Mouse (Mus musculus): Measurements from ENCODE around the gene Slc16a13. TPM values are rescaled to one million over a fixed set of nuclear protein-coding genes. Genes with fewer than 3 reads are reported as not detected.
A peak's percentile ranks its signal among the peaks of the same experiment; 100 is the strongest.

Gene Slc16a13
- polyA plus RNA-seq, 1 experiment from 2014 or later = 18.6 TPM

- H3K36me3 ChIP-seq (ENCODE audit: insufficient read depth, low read length) = no peaks in the 10 kb centered on the region
- H3K27ac ChIP-seq (ENCODE audit: low read length) = no peak overlapping the region
- WGBS = 52% methylated on average over 9 of the region's 9 CpGs
- H3K9ac ChIP-seq (replicated peaks; ENCODE audit: low read length) = no peak overlapping the region
- H3K27me3 ChIP-seq (ENCODE audit: insufficient read depth, low read length) = peaks cover 16% of the 10 kb centered on the region
- no peak overlapping the region for H3K4me3 ChIP-seq (ENCODE audit: low read length)
- no peak for ATAC-seq (ENCODE audit: low FRiP score, low TSS enrichment)
- no peaks in the 10 kb centered on the region for H3K4me1 ChIP-seq (ENCODE audit: insufficient read depth, low read length)
- H3K4me2 ChIP-seq (replicated peaks; ENCODE audit: low read depth, low read length) = no peak overlapping the region
- no peaks in the 10 kb centered on the region for H3K9me3 ChIP-seq (ENCODE audit: low read length)
Measured at GRCm38 (mm10) chr11:70247136-70247845, 26.4 kb upstream of the Slc16a13 start.

- Histone ChIP-seq H3K27ac (ENCODE audit: low read length) (no peak overlapping the region), H3K4me3 (ENCODE audit: low read length) (no peak overlapping the region), H3K27me3 (ENCODE audit: insufficient read depth, low read length) (peaks cover 4% of the 10 kb centered on the region; the same call in 1 of the 2 replicates), H3K4me2 (replicated peaks; ENCODE audit: low read depth, low read length) (no peak overlapping the region), H3K9me3 (ENCODE audit: low read length) (no peaks in the 10 kb centered on the region), H3K9ac (replicated peaks; ENCODE audit: low read length) (no peak overlapping the region), H3K4me1 (ENCODE audit: insufficient read depth, low read length) (peaks cover 14% of the 10 kb centered on the region; the same call in 1 of the 2 replicates), H3K36me3 (ENCODE audit: insufficient read depth, low read length) (no peaks in the 10 kb centered on the region)
- no peak for ATAC-seq (ENCODE audit: low FRiP score, low TSS enrichment)
- WGBS = 69% methylated on average over 11 of the region's 11 CpGs
Measured at GRCm38 (mm10) chr11:70242591-70242990, 21.7 kb upstream of the Slc16a13 start.

- peak; percentile 25 for ATAC-seq (ENCODE audit: low FRiP score, low TSS enrichment)
- Histone ChIP-seq H3K4me1 (ENCODE audit: insufficient read depth, low read length) (peaks cover 29% of the 10 kb centered on the region), H3K9me3 (ENCODE audit: low read length) (no peaks in the 10 kb centered on the region), H3K27ac (ENCODE audit: low read length) (peak within 1 kb of the TSS; percentile 93), H3K27me3 (ENCODE audit: insufficient read depth, low read length) (no peaks in the 10 kb centered on the region), H3K36me3 (ENCODE audit: insufficient read depth, low read length) (peaks cover 8% of the 10 kb centered on the region; the same call in 1 of the 2 replicates), H3K9ac (replicated peaks; ENCODE audit: low read length) (peak within 1 kb of the TSS; percentile 96), H3K4me3 (ENCODE audit: low read length) (peak within 1 kb of the TSS; percentile 99), H3K4me2 (replicated peaks; ENCODE audit: low read depth, low read length) (peak within 1 kb of the TSS; percentile 96)
- WGBS = under 1% methylated on average over 34 of the region's 35 CpGs
Measured at GRCm38 (mm10) chr11:70239541-70240279, 18.8 kb upstream of the Slc16a13 start, which contains the start of the genes Gm21988 and Rnasek. Gene Gm21988, minus strand, starts transcription at chr11:70239830. Gene Rnasek, minus strand, starts transcription at chr11:70239842.

GRCm38 (mm10) chr11:70238591-70239440 lies 18.0 kb upstream of the Slc16a13 start:
- no peaks in the 10 kb centered on the region for H3K27me3 ChIP-seq (ENCODE audit: insufficient read depth, low read length)
- H3K36me3 ChIP-seq (ENCODE audit: insufficient read depth, low read length) = peaks cover 11% of the 10 kb centered on the region; the same call in 1 of the 2 replicates
- H3K9ac ChIP-seq (replicated peaks; ENCODE audit: low read length) = peak overlapping the region; percentile 96
- H3K9me3 ChIP-seq (ENCODE audit: low read length) = no peaks in the 10 kb centered on the region
- peak overlapping the region; percentile 93 for H3K27ac ChIP-seq (ENCODE audit: low read length)
- no peak for ATAC-seq (ENCODE audit: low FRiP score, low TSS enrichment)
- peaks cover 34% of the 10 kb centered on the region for H3K4me1 ChIP-seq (ENCODE audit: insufficient read depth, low read length)
- WGBS = 12% methylated on average over 23 of the region's 23 CpGs
- peak overlapping the region; percentile 99 for H3K4me3 ChIP-seq (ENCODE audit: low read length)
- peak overlapping the region; percentile 96 for H3K4me2 ChIP-seq (replicated peaks; ENCODE audit: low read depth, low read length)

GRCm38 (mm10) chr11:70237457-70238167 lies 16.7 kb upstream of the Slc16a13 start, which contains the start of gene 0610010K14Rik:
Gene 0610010K14Rik, minus strand, starts transcription at chr11:70237914.
- H3K27ac ChIP-seq (ENCODE audit: low read length) = peak within 1 kb of the TSS; percentile 93
- peaks cover 11% of the 10 kb centered on the region; the same call in 1 of the 2 replicates for H3K36me3 ChIP-seq (ENCODE audit: insufficient read depth, low read length)
- no peaks in the 10 kb centered on the region for H3K27me3 ChIP-seq (ENCODE audit: insufficient read depth, low read length)
- peak within 1 kb of the TSS; percentile 99 for H3K4me3 ChIP-seq (ENCODE audit: low read length)
- peak within 1 kb of the TSS; percentile 96 for H3K4me2 ChIP-seq (replicated peaks; ENCODE audit: low read depth, low read length)
- H3K4me1 ChIP-seq (ENCODE audit: insufficient read depth, low read length) = peaks cover 45% of the 10 kb centered on the region
- WGBS = under 1% methylated on average over 49 of the region's 70 CpGs
- peak within 1 kb of the TSS; percentile 96 for H3K9ac ChIP-seq (replicated peaks; ENCODE audit: low read length)
- peak; percentile 95 for ATAC-seq (ENCODE audit: low FRiP score, low TSS enrichment)
- no peaks in the 10 kb centered on the region for H3K9me3 ChIP-seq (ENCODE audit: low read length)

- no peaks in the 10 kb centered on the region for H3K9me3 ChIP-seq (ENCODE audit: low read length)
- peak overlapping the region; percentile 93 for H3K27ac ChIP-seq (ENCODE audit: low read length)
- H3K4me2 ChIP-seq (replicated peaks; ENCODE audit: low read depth, low read length) = peak overlapping the region; percentile 96
- ATAC-seq (ENCODE audit: low FRiP score, low TSS enrichment) = no peak
- peaks cover 11% of the 10 kb centered on the region; the same call in 1 of the 2 replicates for H3K36me3 ChIP-seq (ENCODE audit: insufficient read depth, low read length)
- H3K9ac ChIP-seq (replicated peaks; ENCODE audit: low read length) = peak overlapping the region; percentile 96
- no peaks in the 10 kb centered on the region for H3K27me3 ChIP-seq (ENCODE audit: insufficient read depth, low read length)
- H3K4me1 ChIP-seq (ENCODE audit: insufficient read depth, low read length) = peaks cover 52% of the 10 kb centered on the region
- H3K4me3 ChIP-seq (ENCODE audit: low read length) = peak overlapping the region; percentile 99
- WGBS = 36% methylated on average over 7 of the region's 7 CpGs
Measured at GRCm38 (mm10) chr11:70236717-70237116, 15.9 kb upstream of the Slc16a13 start.

GRCm38 (mm10) chr11:70235254-70235900 lies 14.5 kb upstream of the Slc16a13 start:
- no peaks in the 10 kb centered on the region for H3K27me3 ChIP-seq (ENCODE audit: insufficient read depth, low read length)
- H3K4me2 ChIP-seq (replicated peaks; ENCODE audit: low read depth, low read length) = no peak overlapping the region
- no peak overlapping the region for H3K27ac ChIP-seq (ENCODE audit: low read length)
- no peaks in the 10 kb centered on the region for H3K9me3 ChIP-seq (ENCODE audit: low read length)
- no peak overlapping the region for H3K9ac ChIP-seq (replicated peaks; ENCODE audit: low read length)
- 86% methylated on average over 12 of the region's 12 CpGs for WGBS
- peaks cover 50% of the 10 kb centered on the region for H3K4me1 ChIP-seq (ENCODE audit: insufficient read depth, low read length)
- no peak overlapping the region for H3K4me3 ChIP-seq (ENCODE audit: low read length)
- ATAC-seq (ENCODE audit: low FRiP score, low TSS enrichment) = no peak
- peaks cover 11% of the 10 kb centered on the region; the same call in 1 of the 2 replicates for H3K36me3 ChIP-seq (ENCODE audit: insufficient read depth, low read length)

GRCm38 (mm10) chr11:70234497-70234896 lies 13.6 kb upstream of the Slc16a13 start:
- 87% methylated on average over 8 of the region's 8 CpGs for WGBS
- Histone ChIP-seq H3K9me3 (ENCODE audit: low read length) (no peaks in the 10 kb centered on the region), H3K27ac (ENCODE audit: low read length) (0 out of 2 replicates have a peak overlapping the region, but pooled peaks have one; percentile 17), H3K36me3 (ENCODE audit: insufficient read depth, low read length) (peaks cover 11% of the 10 kb centered on the region; the same call in 1 of the 2 replicates), H3K9ac (replicated peaks; ENCODE audit: low read length) (0 out of 2 replicates have a peak overlapping the region, but pooled peaks have one; percentile 25), H3K4me3 (ENCODE audit: low read length) (no peak overlapping the region), H3K4me1 (ENCODE audit: insufficient read depth, low read length) (peaks cover 53% of the 10 kb centered on the region), H3K4me2 (replicated peaks; ENCODE audit: low read depth, low read length) (no peak overlapping the region), H3K27me3 (ENCODE audit: insufficient read depth, low read length) (peaks cover 7% of the 10 kb centered on the region)
- ATAC-seq (ENCODE audit: low FRiP score, low TSS enrichment) = no peak
